8 mouse cellular contexts compared by ENCODE assay signal in the genomic region with DNA sequence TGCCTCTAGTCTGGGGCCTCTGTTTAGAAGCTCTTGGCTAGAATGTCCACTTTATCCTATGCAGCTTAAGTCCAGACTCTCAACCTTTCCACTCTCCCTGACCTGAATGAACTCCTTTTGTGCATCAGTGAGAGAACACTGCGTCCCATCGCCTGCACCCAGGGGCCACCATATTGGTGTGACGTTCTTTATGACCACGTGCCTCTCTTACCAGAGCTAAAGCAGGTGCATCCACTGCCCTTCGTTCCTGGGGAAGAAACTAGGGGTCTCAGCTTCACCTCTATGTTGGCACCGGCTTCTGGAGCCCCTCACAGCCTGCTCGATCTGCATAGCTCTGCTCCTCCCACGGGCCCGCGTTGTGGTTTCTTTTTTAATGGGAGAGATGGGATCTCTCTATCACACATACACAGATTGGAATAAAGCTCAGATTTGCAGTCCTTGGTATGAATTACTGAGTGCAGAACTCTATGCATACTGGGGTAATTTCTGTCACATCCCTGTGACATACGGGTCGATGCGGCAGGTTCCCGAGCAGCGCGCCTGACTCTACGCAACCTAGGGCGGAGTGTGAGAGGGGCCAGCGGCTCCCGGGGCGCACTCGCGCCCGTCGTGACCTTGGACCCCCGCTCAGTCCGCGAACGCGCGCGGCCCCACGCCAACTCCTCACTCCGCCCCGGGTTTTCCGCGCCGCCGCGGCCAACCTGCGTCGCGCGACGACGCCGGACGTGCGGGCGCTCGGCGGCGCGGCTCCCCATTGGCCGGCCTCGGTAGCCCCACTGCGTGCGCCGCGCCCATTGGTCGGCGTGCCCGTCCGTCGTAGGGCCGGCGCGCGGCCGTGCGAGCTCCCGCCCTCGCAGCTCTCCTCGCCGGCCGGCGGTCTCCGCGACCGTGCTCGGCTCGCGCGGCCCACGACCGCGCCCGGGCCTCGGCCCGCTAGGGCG. TPM values are rescaled to one million over a fixed set of nuclear protein-coding genes. Genes with fewer than 3 reads are reported as not detected.
DNase-seq lines count a peak whose midpoint lies in the region; ATAC-seq lines count a peak whose summit lies in the region.

A gene (plus strand): TSS at position 831 of the 941 bp plus-strand sequence.

- H3K4me3 ChIP-seq in hindbrain, embryonic 13.5 days, result peak within 1 kb of the TSS; percentile 100

- peaks cover 36% of the 10 kb centered on the region for H3K4me1 ChIP-seq in hindbrain, embryonic 13.5 days (replicated peaks)

- under 1% methylated on average over 78 of the region's 91 CpGs for WGBS in hindbrain, embryonic 13.5 days

- peak; percentile 97 for DNase-seq in NIH3T3 (ENCODE audit: low read depth)
- DNase-seq in cerebellum, postnatal 10 days, result peak; percentile 98
- peak; percentile 80 to 85 for DNase-seq in frontal cortex, postnatal 14 days (ENCODE audit: low spot score in 2 of 2)
- peak; percentile 86 to 88 for DNase-seq in layer of hippocampus, postnatal 36 days
- peak; percentile 91 for DNase-seq in lung, postnatal 36 days
- peak; percentile 96 for DNase-seq in retina, postnatal 1 day
- DNase-seq in urinary bladder, adult 18-20 months (ENCODE audit: low spot score in 2 of 2), result peak; percentile 78 to 84

- no peaks in the 10 kb centered on the region for H3K9me3 ChIP-seq in hindbrain, embryonic 13.5 days

- peak within 1 kb of the TSS; percentile 99 for H3K9ac ChIP-seq in hindbrain, embryonic 13.5 days

- peak; percentile 97 for ATAC-seq in hindbrain, embryonic 13.5 days (ENCODE audit: low FRiP score)

- H3K27ac ChIP-seq in hindbrain, embryonic 13.5 days, result peak within 1 kb of the TSS; percentile 97

- H3K4me2 ChIP-seq in hindbrain, embryonic 13.5 days, result peak within 1 kb of the TSS; percentile 89

- peaks cover 44% of the 10 kb centered on the region for H3K36me3 ChIP-seq in hindbrain, embryonic 13.5 days

- no peaks in the 10 kb centered on the region for H3K27me3 ChIP-seq in hindbrain, embryonic 13.5 days

RNA-seq across cellular contexts. Expression of the gene that starts here (rescaled TPM):
- polyA plus RNA-seq in hindbrain, embryonic 13.5 days (2015; fragmentation: Nextera tagmentation; extraction: Ambion mirVana), result 12.1 and 12.2 TPM in 2 replicates
- total RNA-seq in layer of hippocampus, postnatal 36 days (2021), result 10 to 100 TPM; 75.7 to 84.8 TPM

Comparison
In these comparisons a context has a peak if more than half of its experiments do, and no peak if none do; other contexts are left out.
1. Peak in every context shown above with its lines: DNase-seq, ATAC-seq, H3K4me3 ChIP-seq and H3K27ac ChIP-seq.